In genomic region chr2:32394973-32395372, GRCm38 (mm10) we compare ENCODE assay signal across 8 mouse cellular contexts. TPM values are rescaled to one million over a fixed set of nuclear protein-coding genes. Genes with fewer than 3 reads are reported as not detected.
DNase-seq lines count a peak whose midpoint lies in the region; ATAC-seq and TF ChIP-seq lines count a peak whose summit lies in the region.

No protein-coding gene starts in this region.

- peaks cover 0 to 16% of the 10 kb centered on the region in 2 experiments for H3K36me3 ChIP-seq in CH12.LX (replicated peaks in 1 of 2; ENCODE audit: control insufficient read depth in 1 of 2, insufficient read depth in 1 of 2, low read length in 1 of 2)
- peaks cover 18% of the 10 kb centered on the region for H3K36me3 ChIP-seq in embryonic facial prominence, embryonic 10.5 days (replicated peaks)
- H3K36me3 ChIP-seq in hindbrain, embryonic 11.5 days (ENCODE audit: control insufficient read depth, insufficient read depth, low read length) = no peaks in the 10 kb centered on the region
- peaks cover 11% of the 10 kb centered on the region; the same call in 1 of the 2 replicates for H3K36me3 ChIP-seq in liver, embryonic 13.5 days
- peaks cover 2% of the 10 kb centered on the region; the same call in 1 of the 2 replicates for H3K36me3 ChIP-seq in neural tube, embryonic 12.5 days

- H3K27me3 ChIP-seq in cerebellum, adult 2 months (ENCODE audit: control insufficient read depth, insufficient read depth, low read length) = no peaks in the 10 kb centered on the region
- H3K27me3 ChIP-seq in CH12.LX (replicated peaks) = peaks cover 34% of the 10 kb centered on the region
- H3K27me3 ChIP-seq in embryonic facial prominence, embryonic 10.5 days (replicated peaks; ENCODE audit: low read depth, poor library complexity, severe bottlenecking) = no peaks in the 10 kb centered on the region
- no peaks in the 10 kb centered on the region for H3K27me3 ChIP-seq in hindbrain, embryonic 11.5 days (ENCODE audit: control insufficient read depth, insufficient read depth, low read length)
- H3K27me3 ChIP-seq in liver, embryonic 13.5 days = no peaks in the 10 kb centered on the region
- no peaks in the 10 kb centered on the region for H3K27me3 ChIP-seq in neural tube, embryonic 12.5 days (replicated peaks)

- H3K79me2 ChIP-seq in CH12.LX (replicated peaks; ENCODE audit: control insufficient read depth, extremely low read depth, insufficient read depth, poor library complexity, severe bottlenecking) = no peaks in the 10 kb centered on the region

- no peak for TF ChIP-seq EP300 in CH12.LX (IDR thresholded peaks at IDR 0.05; ENCODE audit: low read length)

- TF ChIP-seq POLR2A in cerebellum, adult 2 months (IDR thresholded peaks at IDR 0.05; ENCODE audit: borderline replicate concordance, insufficient read depth, low read length) = no peak
- TF ChIP-seq POLR2A in CH12.LX (IDR thresholded peaks at IDR 0.05; ENCODE audit: low read depth, low read length) = no peak

- H3K4me2 ChIP-seq in CH12.LX (ENCODE audit: insufficient read depth, low read depth, poor library complexity, severe bottlenecking) = peak overlapping the region; percentile 76
- H3K4me2 ChIP-seq in hindbrain, embryonic 11.5 days (replicated peaks; ENCODE audit: low read depth, low read length) = peak overlapping the region; percentile 57
- H3K4me2 ChIP-seq in liver, embryonic 13.5 days = peak overlapping the region; percentile 95
- H3K4me2 ChIP-seq in neural tube, embryonic 12.5 days (replicated peaks) = peak overlapping the region; percentile 95

- peaks cover 5% of the 10 kb centered on the region for H3K4me1 ChIP-seq in cerebellum, adult 2 months (ENCODE audit: control insufficient read depth, insufficient read depth, low read length)
- peaks cover 7 to 14% of the 10 kb centered on the region in 2 experiments; a peak in 3 of 4 replicates for H3K4me1 ChIP-seq in CH12.LX (ENCODE audit: control insufficient read depth in 1 of 2, insufficient read depth in 2 of 2)
- H3K4me1 ChIP-seq in embryonic facial prominence, embryonic 10.5 days = peaks cover 34% of the 10 kb centered on the region
- peaks cover 4% of the 10 kb centered on the region; the same call in 1 of the 2 replicates for H3K4me1 ChIP-seq in hindbrain, embryonic 11.5 days (replicated peaks; ENCODE audit: control insufficient read depth, insufficient read depth, low read length)
- peaks cover 40% of the 10 kb centered on the region for H3K4me1 ChIP-seq in liver, embryonic 13.5 days (replicated peaks)
- peaks cover 10% of the 10 kb centered on the region for H3K4me1 ChIP-seq in neural tube, embryonic 12.5 days

- H3K4me3 ChIP-seq in cerebellum, adult 2 months (replicated peaks; ENCODE audit: insufficient read depth, low read depth, low read length) = peak overlapping the region; percentile 59
- H3K4me3 ChIP-seq in CH12.LX (replicated peaks in 1 of 3; ENCODE audit: low read depth in 2 of 3, low read length in 2 of 3, poor library complexity in 1 of 3) = peak overlapping the region; percentile 77 to 92 (median 82)
- H3K4me3 ChIP-seq in embryonic facial prominence, embryonic 10.5 days = peak overlapping the region; percentile 90
- H3K4me3 ChIP-seq in hindbrain, embryonic 11.5 days (ENCODE audit: low read depth, low read length) = peak overlapping the region; percentile 89
- H3K4me3 ChIP-seq in liver, embryonic 13.5 days (replicated peaks) = peak overlapping the region; percentile 88
- H3K4me3 ChIP-seq in neural tube, embryonic 12.5 days = peak overlapping the region; percentile 93

- DNase-seq in cerebellum, adult 2 months = no peak
- DNase-seq in cerebellum, adult 11 months = no peak
- DNase-seq in CH12.LX (ENCODE audit: extremely low read depth) = peak; percentile 42
- peak; percentile 49 for DNase-seq in embryonic facial prominence, embryonic 10.5 days (ENCODE audit: low spot score)
- no peak for DNase-seq in hindbrain, embryonic 11.5 days (ENCODE audit: low spot score)
- DNase-seq in liver, embryonic 13.5 days = peak; percentile 51

- WGBS in cerebellum, adult 2 months = 4% methylated on average over 8 of the region's 8 CpGs
- 4% methylated on average over 8 of the region's 8 CpGs for WGBS in embryonic facial prominence, embryonic 10.5 days
- 4% methylated on average over 8 of the region's 8 CpGs for WGBS in hindbrain, embryonic 11.5 days
- WGBS in liver, embryonic 13.5 days (ENCODE audit: insufficient replicate concordance) = 2% methylated on average over 8 of the region's 8 CpGs
- WGBS in neural tube, embryonic 12.5 days = 5% methylated on average over 8 of the region's 8 CpGs

- H3K9ac ChIP-seq in CH12.LX (ENCODE audit: insufficient read depth, low read depth) = peak overlapping the region; percentile 74
- H3K9ac ChIP-seq in hindbrain, embryonic 11.5 days (ENCODE audit: low read depth, low read length) = peak overlapping the region; percentile 86
- peak overlapping the region; percentile 87 for H3K9ac ChIP-seq in liver, embryonic 13.5 days
- H3K9ac ChIP-seq in neural tube, embryonic 12.5 days = peak overlapping the region; percentile 91

- dilution Hi-C loops in CH12.LX (cut with MboI; ENCODE audit: extremely low pct_ligation_motif_present, extremely low pct_unique_long_range_greater_than_20kb, low sequenced_read_pairs) = no loop called here

- peaks cover 4% of the 10 kb centered on the region for H3K9me3 ChIP-seq in CH12.LX (replicated peaks; ENCODE audit: low read length)
- no peaks in the 10 kb centered on the region for H3K9me3 ChIP-seq in embryonic facial prominence, embryonic 10.5 days
- no peaks in the 10 kb centered on the region for H3K9me3 ChIP-seq in hindbrain, embryonic 11.5 days (ENCODE audit: control insufficient read depth, low read length)
- no peaks in the 10 kb centered on the region for H3K9me3 ChIP-seq in liver, embryonic 13.5 days (replicated peaks)
- H3K9me3 ChIP-seq in neural tube, embryonic 12.5 days = no peaks in the 10 kb centered on the region

- peak; percentile 21; the same call in 1 of the 2 replicates for TF ChIP-seq CTCF in cerebellum, adult 2 months (IDR thresholded peaks at IDR 0.05; ENCODE audit: borderline replicate concordance, insufficient read depth, low read depth, low read length)
- peak in 1 of 2 experiments; percentile 73; a peak in 2 of 4 replicates for TF ChIP-seq CTCF in CH12.LX (conservative IDR thresholded peaks at IDR 0.05 in 1 of 2, IDR thresholded peaks at IDR 0.05 in 1 of 2; ENCODE audit: low read depth in 2 of 2, low read length in 2 of 2)

- TF ChIP-seq RAD21 in CH12.LX (IDR thresholded peaks at IDR 0.05; ENCODE audit: low read depth, low read length) = peak; percentile 60

- in situ Hi-C loops in CH12.LX (cut with MboI; ENCODE audit: low pct_ligation_motif_present, low pct_unique_long_range_greater_than_20kb, low sequenced_read_pairs) = loop anchor here (5.0 kb wide), 1 partner anchor 167 kb away; no protein-coding TSS in a partner anchor

- peak overlapping the region; percentile 47; the same call in 1 of the 2 replicates for H3K27ac ChIP-seq in cerebellum, adult 2 months (ENCODE audit: insufficient read depth, low read length)
- H3K27ac ChIP-seq in CH12.LX (ENCODE audit: insufficient read depth, low read depth) = no peak overlapping the region
- H3K27ac ChIP-seq in embryonic facial prominence, embryonic 10.5 days (replicated peaks) = peak overlapping the region; percentile 89
- peak overlapping the region; percentile 70 for H3K27ac ChIP-seq in hindbrain, embryonic 11.5 days (ENCODE audit: low read depth, low read length)
- peak overlapping the region; percentile 79 for H3K27ac ChIP-seq in liver, embryonic 13.5 days
- 0 out of 2 replicates have a peak overlapping the region, but pooled peaks have one; percentile 57 for H3K27ac ChIP-seq in neural tube, embryonic 12.5 days

- 0 out of 2 replicates have a peak, but pooled peaks have one; percentile 1 for ATAC-seq in hindbrain, embryonic 11.5 days (ENCODE audit: low FRiP score)
- ATAC-seq in liver, embryonic 13.5 days (ENCODE audit: low read depth) = peak; percentile 25
- no peak for ATAC-seq in neural tube, embryonic 12.5 days (ENCODE audit: low FRiP score, low read depth)
- ATAC-seq in monocyte, adult 5-6 weeks (replicated peaks; ENCODE audit: insufficient number of reproducible peaks, low FRiP score, low TSS enrichment, poor library complexity, severe bottlenecking) = no peak

RNA-seq across cellular contexts. Expression of gene Ptges2, which starts 0.7 kb away (rescaled TPM):
- 60.9 and 61.1 TPM in 2 replicates for polyA plus RNA-seq in cerebellum, adult 2 months (2012; rRNA removed)
- total RNA-seq in CH12.LX (2012; rRNA removed) (19.6 and 21.3 TPM in 2 replicates), CH12.LX (2014; rRNA removed) (14.7 and 17.1 TPM in 2 replicates)
- polyA plus RNA-seq in CH12.LX (2012; ENCODE audit: insufficient read length, low read depth) = 19.5 and 20.3 TPM in 2 replicates
- polyA plus RNA-seq in embryonic facial prominence, embryonic 10.5 days (2016; fragmentation: Nextera tagmentation; extraction: Ambion mirVana) = 32.2 and 32.5 TPM in 2 replicates
- 30.2 and 30.8 TPM in 2 replicates for polyA plus RNA-seq in hindbrain, embryonic 11.5 days (2014; fragmentation: Nextera tagmentation; extraction: Ambion mirVana)
- 14.1 and 15.5 TPM in 2 replicates for polyA plus RNA-seq in liver, embryonic 13.5 days (2015; fragmentation: Nextera tagmentation; extraction: Ambion mirVana)
- polyA plus RNA-seq in neural tube, embryonic 12.5 days (2016; fragmentation: Nextera tagmentation; extraction: Ambion mirVana) = 35.8 and 40.5 TPM in 2 replicates
- 2.2 to 7.0 TPM (median 3.6 TPM) in 3 replicates for total RNA-seq in monocyte, adult 5-6 weeks (2017)

RNA-seq across cellular contexts. Expression of gene Lcn2, which starts 6.9 kb away (rescaled TPM):
- 0.48 and 1.0 TPM in 2 replicates for polyA plus RNA-seq in cerebellum, adult 2 months (2012; rRNA removed)
- total RNA-seq in CH12.LX (2012; rRNA removed) (not detected in 2 replicates), CH12.LX (2014; rRNA removed) (not detected in 2 replicates)
- not detected in 2 replicates for polyA plus RNA-seq in CH12.LX (2012; ENCODE audit: insufficient read length, low read depth)
- not detected in 2 replicates for polyA plus RNA-seq in embryonic facial prominence, embryonic 10.5 days (2016; fragmentation: Nextera tagmentation; extraction: Ambion mirVana)
- 0.19 TPM in 1 of 2 replicates, not detected in the other for polyA plus RNA-seq in hindbrain, embryonic 11.5 days (2014; fragmentation: Nextera tagmentation; extraction: Ambion mirVana)
- 18.0 and 22.8 TPM in 2 replicates for polyA plus RNA-seq in liver, embryonic 13.5 days (2015; fragmentation: Nextera tagmentation; extraction: Ambion mirVana)
- 0.68 and 1.1 TPM in 2 replicates for polyA plus RNA-seq in neural tube, embryonic 12.5 days (2016; fragmentation: Nextera tagmentation; extraction: Ambion mirVana)
- 1.6 TPM in 1 of 3 replicates, not detected in the others for total RNA-seq in monocyte, adult 5-6 weeks (2017)

RNA-seq across cellular contexts. Expression of gene 1110008P14Rik, which starts 13.2 kb away (rescaled TPM):
- polyA plus RNA-seq in cerebellum, adult 2 months (2012; rRNA removed) = 284 and 338 TPM in 2 replicates
- total RNA-seq in CH12.LX (2012; rRNA removed) (32.4 and 41.2 TPM in 2 replicates), CH12.LX (2014; rRNA removed) (20.2 and 27.8 TPM in 2 replicates)
- 16.8 and 24.3 TPM in 2 replicates for polyA plus RNA-seq in CH12.LX (2012; ENCODE audit: insufficient read length, low read depth)
- polyA plus RNA-seq in embryonic facial prominence, embryonic 10.5 days (2016; fragmentation: Nextera tagmentation; extraction: Ambion mirVana) = 35.0 and 39.3 TPM in 2 replicates
- polyA plus RNA-seq in hindbrain, embryonic 11.5 days (2014; fragmentation: Nextera tagmentation; extraction: Ambion mirVana) = 62.1 and 62.7 TPM in 2 replicates
- polyA plus RNA-seq in liver, embryonic 13.5 days (2015; fragmentation: Nextera tagmentation; extraction: Ambion mirVana) = 35.3 and 39.2 TPM in 2 replicates
- polyA plus RNA-seq in neural tube, embryonic 12.5 days (2016; fragmentation: Nextera tagmentation; extraction: Ambion mirVana) = 86.4 and 87.9 TPM in 2 replicates
- total RNA-seq in monocyte, adult 5-6 weeks (2017) = 9.7 to 24.0 TPM (median 21.3 TPM) in 3 replicates

RNA-seq across cellular contexts. Expression of gene Dnm1, which starts 41.8 kb away (rescaled TPM):
- 1,410 and 1,576 TPM in 2 replicates for polyA plus RNA-seq in cerebellum, adult 2 months (2012; rRNA removed)
- total RNA-seq in CH12.LX (2012; rRNA removed) (0.13 and 0.25 TPM in 2 replicates), CH12.LX (2014; rRNA removed) (not detected in 2 replicates)
- 0.20 TPM in 1 of 2 replicates, not detected in the other for polyA plus RNA-seq in CH12.LX (2012; ENCODE audit: insufficient read length, low read depth)
- 20.7 and 23.5 TPM in 2 replicates for polyA plus RNA-seq in embryonic facial prominence, embryonic 10.5 days (2016; fragmentation: Nextera tagmentation; extraction: Ambion mirVana)
- 17.4 and 22.6 TPM in 2 replicates for polyA plus RNA-seq in hindbrain, embryonic 11.5 days (2014; fragmentation: Nextera tagmentation; extraction: Ambion mirVana)
- polyA plus RNA-seq in liver, embryonic 13.5 days (2015; fragmentation: Nextera tagmentation; extraction: Ambion mirVana) = 0.65 and 0.81 TPM in 2 replicates
- 35.4 and 41.1 TPM in 2 replicates for polyA plus RNA-seq in neural tube, embryonic 12.5 days (2016; fragmentation: Nextera tagmentation; extraction: Ambion mirVana)
- not detected in 3 replicates for total RNA-seq in monocyte, adult 5-6 weeks (2017)

RNA-seq across cellular contexts. Expression of gene Ciz1, which starts 42.8 kb away (rescaled TPM):
- 159 and 176 TPM in 2 replicates for polyA plus RNA-seq in cerebellum, adult 2 months (2012; rRNA removed)
- total RNA-seq in CH12.LX (2012; rRNA removed) = 14.1 and 20.4 TPM in 2 replicates
- total RNA-seq in CH12.LX (2014; rRNA removed) = 8.1 and 8.2 TPM in 2 replicates
- 47.0 and 47.3 TPM in 2 replicates for polyA plus RNA-seq in CH12.LX (2012; ENCODE audit: insufficient read length, low read depth)
- 65.8 and 66.4 TPM in 2 replicates for polyA plus RNA-seq in embryonic facial prominence, embryonic 10.5 days (2016; fragmentation: Nextera tagmentation; extraction: Ambion mirVana)
- polyA plus RNA-seq in hindbrain, embryonic 11.5 days (2014; fragmentation: Nextera tagmentation; extraction: Ambion mirVana) = 42.4 and 49.0 TPM in 2 replicates
- polyA plus RNA-seq in liver, embryonic 13.5 days (2015; fragmentation: Nextera tagmentation; extraction: Ambion mirVana) = 14.8 and 21.1 TPM in 2 replicates
- 55.8 and 57.6 TPM in 2 replicates for polyA plus RNA-seq in neural tube, embryonic 12.5 days (2016; fragmentation: Nextera tagmentation; extraction: Ambion mirVana)
- total RNA-seq in monocyte, adult 5-6 weeks (2017) = 47.7 to 111 TPM (median 96.8 TPM) in 3 replicates

Comparison
In these comparisons a context has a peak if more than half of its experiments do, and no peak if none do; other contexts are left out.
1. DNase-seq: peak in CH12.LX (single experiment), embryonic facial prominence, embryonic 10.5 days (single experiment) and liver, embryonic 13.5 days (single experiment); none in cerebellum, adult 2 months (0 of 2), cerebellum, adult 11 months (single experiment) and hindbrain, embryonic 11.5 days (single experiment).
2. ATAC-seq: peak in hindbrain, embryonic 11.5 days (single experiment) and liver, embryonic 13.5 days (single experiment); none in neural tube, embryonic 12.5 days (single experiment) and monocyte, adult 5-6 weeks (single experiment).
3. Peak in every context shown above with its lines, with median percentiles within 50 percentile points of each other: H3K4me3 ChIP-seq, H3K4me2 ChIP-seq and H3K9ac ChIP-seq.